Mouse (Mus musculus): Measurements from ENCODE around the gene Aym1. TPM values are rescaled to one million over a fixed set of nuclear protein-coding genes. Genes with fewer than 3 reads are reported as not detected.
"Not testable (repeated sequence)": the region's sequence is repeated elsewhere in the genome, so short reads cannot be mapped to it uniquely, and the experiment has no call there.

Aym1 gene
- polyA plus RNA-seq, 1 experiment from 2014 or later, result not detected

DNA sequence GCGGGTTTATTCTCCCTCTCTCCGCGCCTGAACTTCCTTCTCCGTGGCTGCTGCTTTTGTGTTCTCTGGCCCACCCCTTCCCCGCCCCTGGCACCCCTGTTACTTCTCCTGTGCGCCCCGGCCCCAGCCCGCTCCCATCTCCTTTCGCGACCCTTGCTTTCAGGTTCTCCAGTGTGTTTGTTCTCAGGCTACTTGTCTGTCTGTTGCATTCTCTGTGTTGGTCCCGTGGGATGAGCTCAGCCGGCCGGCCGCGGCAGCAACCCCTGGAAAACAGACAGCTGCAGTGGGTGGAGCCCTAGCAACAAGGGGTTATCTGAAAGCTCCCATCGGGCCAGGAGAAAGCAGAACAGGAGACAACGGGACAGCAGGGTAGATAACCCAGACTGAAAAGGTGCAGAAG, 21.4 kb upstream of the Aym1 start:
- H3K27me3 ChIP-seq, result peaks cover 82% of the 10 kb centered on the region
- H3K27ac ChIP-seq, result no peak overlapping the region
- no peaks in the 10 kb centered on the region for H3K36me3 ChIP-seq
- ATAC-seq (ENCODE audit: insufficient number of reproducible peaks, low FRiP score, low TSS enrichment, low read depth), result no peak
- peak overlapping the region; percentile 42 for H3K4me2 ChIP-seq
- WGBS, result under 1% methylated on average over 17 of the region's 17 CpGs
- H3K9me3 ChIP-seq, result no peaks in the 10 kb centered on the region
- no peak overlapping the region for H3K9ac ChIP-seq
- H3K4me1 ChIP-seq, result peaks cover 15% of the 10 kb centered on the region
- peak overlapping the region; percentile 28 for H3K4me3 ChIP-seq

DNA sequence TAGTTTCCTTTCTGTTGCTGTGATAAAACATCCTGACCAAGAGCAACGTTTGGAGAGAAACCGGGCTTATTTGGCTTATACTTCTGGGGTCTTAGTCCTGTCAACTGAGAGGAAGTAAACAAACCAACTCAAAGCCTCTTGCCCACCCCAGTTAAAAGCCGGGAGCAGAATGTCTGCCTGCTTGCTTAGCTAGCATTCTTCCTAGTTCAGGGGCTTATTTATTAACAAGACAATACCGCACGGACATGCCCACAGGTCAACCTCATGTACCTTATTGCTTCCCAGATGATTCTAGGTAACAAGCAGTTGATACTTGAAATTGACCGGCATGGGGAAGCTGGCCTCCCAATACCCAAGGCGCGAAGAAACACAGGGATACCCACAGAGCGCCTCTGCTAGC, 20.8 kb upstream of the Aym1 start:
- no peak for ATAC-seq (ENCODE audit: insufficient number of reproducible peaks, low FRiP score, low TSS enrichment, low read depth)
- Histone ChIP-seq H3K4me2 (no peak overlapping the region), H3K27me3 (peaks cover 84% of the 10 kb centered on the region), H3K36me3 (no peaks in the 10 kb centered on the region), H3K9me3 (no peaks in the 10 kb centered on the region), H3K27ac (no peak overlapping the region), H3K4me1 (peaks cover 15% of the 10 kb centered on the region), H3K4me3 (no peak overlapping the region), H3K9ac (no peak overlapping the region)
- WGBS, result 37% methylated on average over 9 of the region's 9 CpGs

DNA sequence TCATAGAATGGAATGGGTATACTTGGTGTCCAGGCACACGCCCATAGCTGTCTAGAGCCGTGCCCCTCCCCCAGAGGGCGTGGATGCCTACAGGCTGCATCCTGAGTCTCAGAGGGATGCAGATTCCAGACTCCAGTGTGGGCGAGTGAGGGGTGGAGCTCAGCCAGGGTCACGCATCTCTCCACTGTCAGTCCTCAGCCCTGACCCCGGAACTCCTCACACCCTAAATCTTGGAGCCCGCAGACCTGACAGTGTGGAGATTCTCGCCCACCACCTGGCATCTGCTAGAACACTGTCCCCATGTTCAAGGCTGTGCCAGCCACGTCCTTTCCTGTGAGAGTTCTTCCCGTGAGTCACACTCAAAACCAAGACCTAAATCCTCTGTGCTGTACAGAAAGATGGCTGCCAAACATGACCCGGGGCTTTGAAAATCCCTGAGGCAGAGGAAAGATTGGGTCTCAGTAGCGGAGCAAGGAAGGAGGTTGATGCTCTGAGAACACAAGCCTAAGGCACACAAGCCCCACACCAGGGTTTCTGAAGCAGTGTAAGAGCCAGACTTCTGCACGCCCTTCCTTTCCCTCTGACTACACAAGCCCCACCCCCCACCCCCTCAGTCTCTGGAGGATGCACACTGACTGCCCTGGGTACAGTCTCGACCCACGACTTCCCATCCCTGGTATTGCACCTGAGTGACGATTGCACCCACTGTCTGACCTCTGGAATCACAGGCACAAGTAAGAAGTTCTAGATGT, 12.3 kb upstream of the Aym1 start:
- H3K4me3 ChIP-seq, result no peak overlapping the region
- no peaks in the 10 kb centered on the region for H3K36me3 ChIP-seq
- peaks cover 1% of the 10 kb centered on the region for H3K4me1 ChIP-seq
- 25% methylated on average over 16 of the region's 16 CpGs for WGBS
- H3K9me3 ChIP-seq, result no peaks in the 10 kb centered on the region
- no peak overlapping the region for H3K4me2 ChIP-seq
- no peak overlapping the region for H3K27ac ChIP-seq
- ATAC-seq (ENCODE audit: insufficient number of reproducible peaks, low FRiP score, low TSS enrichment, low read depth), result no peak
- H3K27me3 ChIP-seq, result peaks cover 79% of the 10 kb centered on the region
- no peak overlapping the region for H3K9ac ChIP-seq

DNA sequence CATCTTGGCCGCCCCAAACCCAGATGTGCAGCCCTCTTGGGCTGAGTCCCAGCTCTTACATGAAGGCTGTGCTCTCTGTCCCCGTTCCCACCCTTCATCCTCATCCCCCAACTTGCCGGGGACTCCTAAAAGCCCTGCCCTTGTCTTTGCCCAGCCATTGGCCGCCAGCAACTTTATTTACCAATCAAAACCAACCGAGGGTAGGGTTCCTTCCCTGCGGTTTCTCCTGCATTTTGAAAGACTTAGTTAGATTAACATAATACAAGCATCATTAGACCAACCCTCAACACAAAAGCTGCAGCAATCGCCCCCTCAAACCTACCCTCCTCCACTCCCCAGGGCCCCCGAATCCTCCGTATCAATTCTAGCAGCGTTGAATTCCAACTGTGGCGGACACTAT, 11.3 kb upstream of the Aym1 start:
- ATAC-seq (ENCODE audit: insufficient number of reproducible peaks, low FRiP score, low TSS enrichment, low read depth), result no peak
- Histone ChIP-seq H3K9me3 (no peaks in the 10 kb centered on the region), H3K4me1 (peaks cover 3% of the 10 kb centered on the region), H3K27me3 (peaks cover 84% of the 10 kb centered on the region), H3K36me3 (no peaks in the 10 kb centered on the region), H3K4me3 (no peak overlapping the region), H3K27ac (no peak overlapping the region), H3K9ac (no peak overlapping the region), H3K4me2 (no peak overlapping the region)
- WGBS, result 6% methylated on average over 11 of the region's 11 CpGs

DNA sequence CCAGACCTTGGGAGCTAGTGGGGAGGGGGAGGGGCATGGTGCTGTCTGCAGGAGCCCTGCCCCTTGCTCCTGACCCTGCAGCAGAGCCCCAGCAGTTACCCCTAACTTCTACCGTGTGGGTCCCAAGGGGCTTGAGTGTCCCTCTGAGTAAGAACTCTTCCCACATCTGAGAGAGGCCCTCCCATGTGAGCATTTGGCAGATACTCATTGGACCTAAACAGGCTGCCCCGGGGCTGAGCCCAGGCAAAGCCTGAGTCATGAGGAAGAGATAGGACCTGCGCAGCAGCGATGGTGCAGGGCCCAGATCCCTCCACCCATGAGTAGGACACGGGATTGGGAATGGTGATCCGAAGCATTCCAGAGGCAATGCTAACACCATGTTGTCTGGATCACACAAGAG, 10.4 kb upstream of the Aym1 start:
- H3K27ac ChIP-seq; H3K9me3 ChIP-seq; H3K9ac ChIP-seq; H3K4me3 ChIP-seq; H3K36me3 ChIP-seq; H3K4me2 ChIP-seq; ATAC-seq (ENCODE audit: insufficient number of reproducible peaks, low FRiP score, low TSS enrichment, low read depth); H3K4me1 ChIP-seq: not testable (repeated sequence)
- WGBS, result 42% methylated on average over 6 of the region's 6 CpGs
- H3K27me3 ChIP-seq, result peaks cover 81% of the 10 kb centered on the region

DNA sequence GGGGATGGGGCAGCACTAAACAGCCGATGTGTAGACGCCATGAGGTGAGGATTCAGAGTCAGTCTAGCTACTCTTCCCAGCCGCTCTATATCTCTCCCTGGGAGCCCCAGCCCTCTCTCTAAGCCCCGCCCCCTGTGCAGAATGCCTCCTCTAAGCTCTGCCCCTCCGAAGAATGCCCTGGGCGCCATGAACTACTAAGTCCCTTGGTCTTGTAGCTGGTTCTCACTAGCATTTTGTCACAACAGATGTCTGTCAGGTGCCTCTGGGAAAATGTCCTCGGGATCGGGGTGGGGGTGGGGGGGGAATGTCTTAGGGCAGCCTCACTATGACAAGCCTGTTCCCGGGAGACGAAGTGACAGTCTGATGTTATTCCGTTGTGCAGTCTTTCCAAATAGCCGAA, 9.5 kb upstream of the Aym1 start:
- H3K27me3 ChIP-seq, result peaks cover 75% of the 10 kb centered on the region
- H3K9me3 ChIP-seq, result no peaks in the 10 kb centered on the region
- no peak overlapping the region for H3K4me2 ChIP-seq
- 31% methylated on average over 12 of the region's 12 CpGs for WGBS
- H3K4me3 ChIP-seq, result no peak overlapping the region
- no peak overlapping the region for H3K27ac ChIP-seq
- H3K9ac ChIP-seq, result no peak overlapping the region
- H3K36me3 ChIP-seq, result no peaks in the 10 kb centered on the region
- H3K4me1 ChIP-seq, result peaks cover 3% of the 10 kb centered on the region
- no peak for ATAC-seq (ENCODE audit: insufficient number of reproducible peaks, low FRiP score, low TSS enrichment, low read depth)

DNA sequence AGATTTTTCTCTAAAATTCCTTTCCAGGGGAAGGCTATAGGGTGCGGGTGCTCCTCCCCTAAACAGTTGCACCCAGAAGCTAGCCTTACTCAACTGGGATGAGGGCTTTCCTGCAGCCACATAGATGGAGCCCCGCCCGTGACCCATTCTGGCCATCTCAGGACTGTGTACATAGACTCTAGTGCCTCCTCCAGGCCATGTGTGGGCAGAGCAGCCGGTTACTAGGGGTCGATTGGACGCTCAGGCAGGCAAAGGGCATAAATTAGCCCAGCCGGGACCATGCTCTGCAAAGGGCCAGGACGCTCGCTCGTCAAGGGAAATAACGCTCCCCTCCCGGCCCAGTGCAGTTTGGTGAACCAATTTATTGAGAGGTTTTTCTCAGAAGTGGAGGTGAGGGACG, 8.5 kb upstream of the Aym1 start:
- H3K4me1 ChIP-seq, result peaks cover 3% of the 10 kb centered on the region
- no peaks in the 10 kb centered on the region for H3K36me3 ChIP-seq
- no peak overlapping the region for H3K4me2 ChIP-seq
- H3K9me3 ChIP-seq, result no peaks in the 10 kb centered on the region
- H3K4me3 ChIP-seq, result no peak overlapping the region
- H3K27me3 ChIP-seq, result peaks cover 71% of the 10 kb centered on the region
- no peak for ATAC-seq (ENCODE audit: insufficient number of reproducible peaks, low FRiP score, low TSS enrichment, low read depth)
- 14% methylated on average over 13 of the region's 13 CpGs for WGBS
- no peak overlapping the region for H3K27ac ChIP-seq
- H3K9ac ChIP-seq, result no peak overlapping the region

DNA sequence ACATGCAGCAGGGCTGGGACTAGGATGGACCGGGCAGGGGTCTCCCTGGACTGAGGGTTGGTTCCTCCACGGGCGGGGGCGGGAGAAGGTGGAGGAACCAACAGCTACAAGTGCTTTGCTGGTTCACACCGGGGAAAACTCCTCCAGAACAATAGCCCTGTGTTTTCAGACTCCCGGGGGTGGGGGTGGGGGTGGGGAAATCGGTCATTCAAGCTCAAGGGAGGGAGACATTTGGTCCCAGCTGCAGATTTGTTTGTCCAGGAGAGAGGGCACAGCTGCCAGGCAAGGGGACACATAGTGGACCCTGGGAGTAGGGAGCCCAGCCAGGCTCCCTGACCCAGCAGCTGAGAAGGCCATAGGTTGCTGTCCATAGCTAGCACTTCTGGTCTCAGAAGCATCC, 7.9 kb upstream of the Aym1 start:
- Histone ChIP-seq H3K4me1 (peaks cover 3% of the 10 kb centered on the region), H3K36me3 (no peaks in the 10 kb centered on the region), H3K4me2 (no peak overlapping the region), H3K27me3 (peaks cover 71% of the 10 kb centered on the region), H3K27ac (no peak overlapping the region), H3K4me3 (no peak overlapping the region), H3K9me3 (no peaks in the 10 kb centered on the region), H3K9ac (no peak overlapping the region)
- ATAC-seq (ENCODE audit: insufficient number of reproducible peaks, low FRiP score, low TSS enrichment, low read depth), result no peak
- 11% methylated on average over 7 of the region's 7 CpGs for WGBS

DNA sequence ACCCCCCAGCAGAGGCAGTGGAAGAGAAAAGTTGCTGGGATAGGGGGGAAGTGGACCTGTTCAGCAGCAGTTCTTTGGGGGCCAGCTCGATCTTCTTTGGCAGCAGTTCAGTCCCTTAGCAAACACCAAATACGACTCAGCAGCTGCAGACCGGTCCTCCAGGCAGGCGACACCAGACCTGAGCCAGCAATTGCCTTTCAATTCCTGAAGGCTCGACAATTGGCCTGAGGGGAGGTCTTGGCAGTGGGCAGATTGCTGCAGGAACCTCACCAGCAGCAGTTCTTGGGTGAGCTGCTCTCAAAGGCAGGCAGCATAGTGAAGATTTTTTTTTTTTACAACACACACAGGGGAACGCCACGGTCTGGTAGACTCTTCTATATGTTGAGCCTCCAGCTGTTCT, 7.3 kb upstream of the Aym1 start:
- H3K9ac ChIP-seq, result no peak overlapping the region
- WGBS, result 13% methylated on average over 7 of the region's 7 CpGs
- no peak overlapping the region for H3K4me2 ChIP-seq
- no peaks in the 10 kb centered on the region for H3K9me3 ChIP-seq
- ATAC-seq (ENCODE audit: insufficient number of reproducible peaks, low FRiP score, low TSS enrichment, low read depth), result no peak
- peaks cover 3% of the 10 kb centered on the region for H3K4me1 ChIP-seq
- H3K36me3 ChIP-seq, result no peaks in the 10 kb centered on the region
- no peak overlapping the region for H3K27ac ChIP-seq
- H3K27me3 ChIP-seq, result peaks cover 66% of the 10 kb centered on the region
- H3K4me3 ChIP-seq, result no peak overlapping the region

DNA sequence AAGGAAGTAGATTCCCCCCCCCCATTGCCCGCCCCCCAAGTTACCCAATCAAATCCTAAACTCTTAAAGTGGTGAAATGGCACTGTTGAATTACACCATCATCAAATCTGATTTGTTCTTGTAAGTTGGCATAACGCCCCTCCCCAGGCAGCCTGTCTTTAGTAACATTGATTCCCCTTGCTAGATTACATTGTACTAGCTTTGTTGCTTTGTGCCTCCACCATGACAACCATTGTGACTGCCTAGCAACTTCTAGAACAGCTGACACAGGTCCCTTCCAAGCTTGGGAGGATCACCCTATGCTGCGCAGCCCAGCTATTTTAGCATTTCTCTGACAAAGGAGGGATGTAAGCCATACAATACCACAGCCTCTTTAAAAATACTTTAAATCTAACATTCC, 5.3 kb upstream of the Aym1 start:
- ATAC-seq (ENCODE audit: insufficient number of reproducible peaks, low FRiP score, low TSS enrichment, low read depth), result no peak
- WGBS, result 87% methylated on average over 3 of the region's 3 CpGs
- Histone ChIP-seq H3K27me3 (peaks cover 47% of the 10 kb centered on the region), H3K36me3 (no peaks in the 10 kb centered on the region), H3K4me2 (no peak overlapping the region), H3K4me1 (peaks cover 3% of the 10 kb centered on the region), H3K27ac (no peak overlapping the region), H3K4me3 (no peak overlapping the region), H3K9me3 (no peaks in the 10 kb centered on the region), H3K9ac (no peak overlapping the region)

DNA sequence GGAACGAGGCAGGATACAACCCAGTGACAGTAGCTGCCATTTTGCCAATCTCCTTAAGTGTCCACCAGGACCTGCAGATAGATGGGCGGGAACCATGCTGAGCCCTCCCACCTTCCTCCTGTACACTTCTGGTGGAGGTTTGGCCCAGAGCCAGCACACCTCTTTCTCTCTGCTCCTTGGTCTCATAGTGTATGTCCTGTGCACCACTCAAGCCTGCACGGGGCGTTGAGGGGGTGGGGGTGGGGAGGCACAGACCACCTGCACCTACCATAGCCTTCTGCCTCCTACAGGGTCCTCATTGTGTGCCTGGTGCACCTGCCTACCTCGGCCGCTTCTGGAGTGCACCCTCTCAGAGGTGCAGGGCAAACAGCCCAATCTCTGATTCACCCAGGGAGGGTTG, 4.5 kb upstream of the Aym1 start:
- H3K27me3 ChIP-seq, result peaks cover 38% of the 10 kb centered on the region
- H3K9me3 ChIP-seq, result no peaks in the 10 kb centered on the region
- no peak overlapping the region for H3K4me2 ChIP-seq
- 67% methylated on average over 6 of the region's 6 CpGs for WGBS
- H3K36me3 ChIP-seq, result no peaks in the 10 kb centered on the region
- peaks cover 3% of the 10 kb centered on the region for H3K4me1 ChIP-seq
- ATAC-seq (ENCODE audit: insufficient number of reproducible peaks, low FRiP score, low TSS enrichment, low read depth), result 0 out of 2 replicates have a peak, but pooled peaks have one; percentile 28
- no peak overlapping the region for H3K9ac ChIP-seq
- no peak overlapping the region for H3K4me3 ChIP-seq
- H3K27ac ChIP-seq, result no peak overlapping the region

DNA sequence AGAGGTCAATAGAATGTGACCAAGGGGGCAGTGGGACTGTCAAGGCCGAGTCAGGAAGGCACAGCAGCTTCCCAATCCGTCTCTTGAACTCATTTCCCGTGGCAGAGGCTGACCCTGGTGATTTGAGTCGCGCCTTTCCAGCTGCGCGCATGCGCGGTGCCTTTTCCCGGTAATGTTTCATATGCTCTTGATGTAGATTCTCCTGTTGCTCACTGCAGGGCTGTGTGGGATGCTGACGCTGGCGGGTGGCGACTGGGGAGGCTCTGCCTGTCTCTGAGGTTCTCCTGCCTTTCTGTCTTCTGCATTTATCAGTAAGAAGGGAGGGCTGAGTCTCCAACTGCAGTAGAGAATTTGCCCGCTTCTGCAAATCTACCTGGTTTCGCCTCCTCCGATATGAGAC, 2.8 kb upstream of the Aym1 start:
- ATAC-seq (ENCODE audit: insufficient number of reproducible peaks, low FRiP score, low TSS enrichment, low read depth), result no peak
- Histone ChIP-seq H3K9ac (no peak overlapping the region), H3K4me1 (peaks cover 8% of the 10 kb centered on the region), H3K36me3 (no peaks in the 10 kb centered on the region), H3K4me3 (no peak overlapping the region), H3K27me3 (peaks cover 22% of the 10 kb centered on the region), H3K4me2 (no peak overlapping the region), H3K27ac (no peak overlapping the region), H3K9me3 (no peaks in the 10 kb centered on the region)
- 45% methylated on average over 16 of the region's 16 CpGs for WGBS

DNA sequence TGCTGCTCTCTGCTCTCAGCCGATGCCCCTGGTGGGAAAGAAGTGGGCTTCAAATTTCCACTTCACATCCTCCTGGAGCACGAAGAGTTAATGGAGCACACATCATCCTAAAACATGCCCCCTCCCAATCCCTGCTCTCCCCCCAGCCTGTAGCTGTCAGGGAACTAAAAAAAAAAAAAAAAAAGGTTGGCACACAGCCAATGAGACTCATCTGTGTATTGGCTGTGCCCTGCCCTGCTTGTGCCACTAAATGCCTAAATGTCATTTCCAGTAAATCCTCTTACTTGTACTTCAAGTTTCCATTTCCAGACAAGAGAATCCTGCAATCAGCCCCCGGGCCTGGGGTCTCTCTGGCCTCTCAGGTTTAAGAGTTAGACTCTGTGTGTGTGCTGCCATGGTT, 562 bp downstream of the Aym1 start:
- 35% methylated on average over 3 of the region's 3 CpGs for WGBS
- Histone ChIP-seq H3K4me2 (no peak overlapping the region), H3K27me3 (peaks cover 8% of the 10 kb centered on the region), H3K27ac (no peak overlapping the region), H3K9ac (no peak overlapping the region), H3K9me3 (no peaks in the 10 kb centered on the region), H3K36me3 (no peaks in the 10 kb centered on the region), H3K4me3 (no peak overlapping the region), H3K4me1 (peaks cover 5% of the 10 kb centered on the region; the same call in 1 of the 2 replicates)
- ATAC-seq (ENCODE audit: insufficient number of reproducible peaks, low FRiP score, low TSS enrichment, low read depth), result no peak

All from limb, embryonic 15.5 days (tissue).